Mouse (Mus musculus): ENCODE results near the gene Zbtb37.

GRCm38 (mm10) chr1:161027196-161027595, 7.5 kb downstream of the Zbtb37 start:
- no peak for TF ChIP-seq CTCF (IDR thresholded peaks at IDR 0.05; ENCODE audit: low read depth, low read length)
- TF ChIP-seq POLR2A (IDR thresholded peaks at IDR 0.05; ENCODE audit: extremely low read depth, insufficient read depth, low read length): no peak
